Mouse (Mus musculus): ENCODE measurements around the gene Ube2h. TPM values are rescaled to one million over a fixed set of nuclear protein-coding genes. Genes with fewer than 3 reads are reported as not detected.
A peak's percentile ranks its signal among the peaks of the same experiment; 100 is the strongest.

Gene Ube2h
- total RNA-seq, 1 experiment from 2014 or later = 125 TPM

GRCm38 (mm10) chr6:30302156-30302555 is 2.2 kb downstream of the Ube2h start:
- no peak for ATAC-seq (ENCODE audit: extremely low read depth, insufficient number of reproducible peaks, low FRiP score, poor library complexity, severe bottlenecking)

- ATAC-seq (ENCODE audit: extremely low read depth, insufficient number of reproducible peaks, low FRiP score, poor library complexity, severe bottlenecking) = no peak
Observed at GRCm38 (mm10) chr6:30300901-30301300, 3.4 kb downstream of the Ube2h start.

GRCm38 (mm10) chr6:30300372-30300771 is 4.0 kb downstream of the Ube2h start:
- peak; percentile 74 for ATAC-seq (ENCODE audit: extremely low read depth, insufficient number of reproducible peaks, low FRiP score, poor library complexity, severe bottlenecking)

- ATAC-seq (ENCODE audit: extremely low read depth, insufficient number of reproducible peaks, low FRiP score, poor library complexity, severe bottlenecking) = no peak
Observed at GRCm38 (mm10) chr6:30299683-30300082, 4.7 kb downstream of the Ube2h start.

GRCm38 (mm10) chr6:30299116-30299515 is 5.2 kb downstream of the Ube2h start:
- no peak for ATAC-seq (ENCODE audit: extremely low read depth, insufficient number of reproducible peaks, low FRiP score, poor library complexity, severe bottlenecking)

GRCm38 (mm10) chr6:30292579-30292978 is 11.8 kb downstream of the Ube2h start:
- ATAC-seq (ENCODE audit: extremely low read depth, insufficient number of reproducible peaks, low FRiP score, poor library complexity, severe bottlenecking) = no peak

GRCm38 (mm10) chr6:30287958-30288357 is 16.4 kb downstream of the Ube2h start:
- ATAC-seq (ENCODE audit: extremely low read depth, insufficient number of reproducible peaks, low FRiP score, poor library complexity, severe bottlenecking) = no peak

- ATAC-seq (ENCODE audit: extremely low read depth, insufficient number of reproducible peaks, low FRiP score, poor library complexity, severe bottlenecking) = peak; percentile 58; the same call in 1 of the 2 replicates
Observed at GRCm38 (mm10) chr6:30286642-30287041, 17.7 kb downstream of the Ube2h start.

- ATAC-seq (ENCODE audit: extremely low read depth, insufficient number of reproducible peaks, low FRiP score, poor library complexity, severe bottlenecking) = no peak
Observed at GRCm38 (mm10) chr6:30284177-30284576, 20.2 kb downstream of the Ube2h start.

- no peak for ATAC-seq (ENCODE audit: extremely low read depth, insufficient number of reproducible peaks, low FRiP score, poor library complexity, severe bottlenecking)
Observed at GRCm38 (mm10) chr6:30282361-30282760, 22.0 kb downstream of the Ube2h start.

- no peak for ATAC-seq (ENCODE audit: extremely low read depth, insufficient number of reproducible peaks, low FRiP score, poor library complexity, severe bottlenecking)
Observed at GRCm38 (mm10) chr6:30278374-30278773, 26.0 kb downstream of the Ube2h start.

- no peak for ATAC-seq (ENCODE audit: extremely low read depth, insufficient number of reproducible peaks, low FRiP score, poor library complexity, severe bottlenecking)
Observed at GRCm38 (mm10) chr6:30276882-30277281, 27.5 kb downstream of the Ube2h start.

- no peak for ATAC-seq (ENCODE audit: extremely low read depth, insufficient number of reproducible peaks, low FRiP score, poor library complexity, severe bottlenecking)
Observed at GRCm38 (mm10) chr6:30276375-30276774, 28.0 kb downstream of the Ube2h start.

GRCm38 (mm10) chr6:30275159-30275847 is 29.0 kb downstream of the Ube2h start:
- no peak for ATAC-seq (ENCODE audit: extremely low read depth, insufficient number of reproducible peaks, low FRiP score, poor library complexity, severe bottlenecking)

- no peak for ATAC-seq (ENCODE audit: extremely low read depth, insufficient number of reproducible peaks, low FRiP score, poor library complexity, severe bottlenecking)
Observed at GRCm38 (mm10) chr6:30272911-30273310, 31.4 kb downstream of the Ube2h start.

- no peak for ATAC-seq (ENCODE audit: extremely low read depth, insufficient number of reproducible peaks, low FRiP score, poor library complexity, severe bottlenecking)
Observed at GRCm38 (mm10) chr6:30272338-30272905, 31.9 kb downstream of the Ube2h start.

- ATAC-seq (ENCODE audit: extremely low read depth, insufficient number of reproducible peaks, low FRiP score, poor library complexity, severe bottlenecking) = no peak
Observed at GRCm38 (mm10) chr6:30269846-30270245, 34.5 kb downstream of the Ube2h start.

- no peak for ATAC-seq (ENCODE audit: extremely low read depth, insufficient number of reproducible peaks, low FRiP score, poor library complexity, severe bottlenecking)
Observed at GRCm38 (mm10) chr6:30267486-30267885, 36.9 kb downstream of the Ube2h start.

GRCm38 (mm10) chr6:30265402-30265801 is 38.9 kb downstream of the Ube2h start:
- no peak for ATAC-seq (ENCODE audit: extremely low read depth, insufficient number of reproducible peaks, low FRiP score, poor library complexity, severe bottlenecking)

GRCm38 (mm10) chr6:30263053-30263452 is 41.3 kb downstream of the Ube2h start:
- ATAC-seq (ENCODE audit: extremely low read depth, insufficient number of reproducible peaks, low FRiP score, poor library complexity, severe bottlenecking) = no peak

GRCm38 (mm10) chr6:30259271-30259670 is 45.1 kb downstream of the Ube2h start:
- ATAC-seq (ENCODE audit: extremely low read depth, insufficient number of reproducible peaks, low FRiP score, poor library complexity, severe bottlenecking) = no peak

Measured in neutrophil, adult 5-6 weeks (primary cell).